Mouse (Mus musculus): Measurements from ENCODE around the gene Ggct. TPM values are rescaled to one million over a fixed set of nuclear protein-coding genes. Genes with fewer than 3 reads are reported as not detected.

Ggct gene
- polyA plus RNA-seq, 1 experiment from 2014 or later, result 10.8 TPM

GRCm38 (mm10) chr6:55003559-55003958 lies 10.8 kb upstream of the Ggct start:
- H3K27me3 ChIP-seq (ENCODE audit: control insufficient read depth, insufficient read depth, low read length), result no peaks in the 10 kb centered on the region
- no peak overlapping the region for H3K27ac ChIP-seq (ENCODE audit: low read depth, low read length)

DNA sequence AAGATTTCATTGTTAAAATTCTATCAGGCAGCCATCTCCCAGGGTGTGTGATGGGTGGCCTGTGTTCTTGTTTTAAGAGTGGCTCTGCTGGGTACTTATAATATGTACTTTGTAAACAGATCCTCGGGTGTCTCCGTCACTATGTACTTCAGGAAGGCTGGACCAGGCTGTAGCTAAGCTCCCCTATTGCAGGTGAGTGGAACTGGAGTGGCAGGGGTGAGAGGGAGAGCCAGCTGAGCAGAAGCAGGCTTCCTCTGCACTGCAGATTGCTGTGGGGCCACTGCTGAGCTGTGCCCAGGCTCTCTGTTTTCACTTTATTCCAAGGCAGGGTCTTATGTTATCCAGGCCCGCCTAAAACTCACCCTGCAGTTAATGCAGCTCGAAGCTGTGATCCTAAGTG lies 9.7 kb upstream of the Ggct start:
- Histone ChIP-seq H3K4me1 (ENCODE audit: control insufficient read depth, insufficient read depth, low read length) (no peaks in the 10 kb centered on the region), H3K36me3 (ENCODE audit: control insufficient read depth, insufficient read depth, low read length) (no peaks in the 10 kb centered on the region), H3K9ac (ENCODE audit: low read depth, low read length) (no peak overlapping the region), H3K27ac (ENCODE audit: low read depth, low read length) (no peak overlapping the region), H3K4me3 (ENCODE audit: low read length) (no peak overlapping the region), H3K27me3 (ENCODE audit: control insufficient read depth, insufficient read depth, low read length) (no peaks in the 10 kb centered on the region), H3K9me3 (ENCODE audit: control insufficient read depth, low read length) (no peaks in the 10 kb centered on the region), H3K4me2 (replicated peaks; ENCODE audit: low read depth, low read length) (no peak overlapping the region)
- 72% methylated on average over 4 of the region's 4 CpGs for WGBS
- ATAC-seq (ENCODE audit: low FRiP score, low TSS enrichment), result no peak

More at GRCm38 (mm10) chr6:55003559-55003958, 10.8 kb upstream of the Ggct start:
- Histone ChIP-seq H3K9me3 (ENCODE audit: control insufficient read depth, low read length) (no peaks in the 10 kb centered on the region), H3K4me3 (ENCODE audit: low read length) (no peak overlapping the region), H3K4me2 (replicated peaks; ENCODE audit: low read depth, low read length) (no peak overlapping the region), H3K4me1 (ENCODE audit: control insufficient read depth, insufficient read depth, low read length) (no peaks in the 10 kb centered on the region), H3K9ac (ENCODE audit: low read depth, low read length) (no peak overlapping the region), H3K36me3 (ENCODE audit: control insufficient read depth, insufficient read depth, low read length) (no peaks in the 10 kb centered on the region)
- 66% methylated on average over 4 of the region's 4 CpGs for WGBS
- ATAC-seq (ENCODE audit: low FRiP score, low TSS enrichment), result no peak

DNA sequence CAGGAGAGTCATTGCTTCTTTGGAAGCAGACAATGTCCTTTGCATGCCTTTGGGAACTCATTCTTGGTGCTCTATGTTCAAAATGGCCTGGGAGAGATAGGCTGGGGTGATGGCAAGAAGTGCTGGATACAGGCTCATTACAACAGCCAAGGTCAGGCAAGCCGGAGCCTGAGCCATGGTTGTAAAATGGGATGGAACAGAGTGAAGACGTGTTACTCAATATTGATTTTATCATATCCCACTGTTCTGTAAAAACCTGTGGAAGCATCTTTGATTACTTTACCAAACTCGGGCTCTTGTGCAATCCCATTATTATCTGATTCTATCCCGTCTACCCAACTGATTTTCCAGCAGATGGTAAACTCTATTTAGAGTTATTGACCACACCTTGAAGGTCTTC lies 8.6 kb upstream of the Ggct start:
- Histone ChIP-seq H3K4me2 (replicated peaks; ENCODE audit: low read depth, low read length) (no peak overlapping the region), H3K27ac (ENCODE audit: low read depth, low read length) (no peak overlapping the region), H3K9ac (ENCODE audit: low read depth, low read length) (no peak overlapping the region), H3K4me3 (ENCODE audit: low read length) (no peak overlapping the region), H3K36me3 (ENCODE audit: control insufficient read depth, insufficient read depth, low read length) (no peaks in the 10 kb centered on the region), H3K4me1 (ENCODE audit: control insufficient read depth, insufficient read depth, low read length) (no peaks in the 10 kb centered on the region), H3K9me3 (ENCODE audit: control insufficient read depth, low read length) (no peaks in the 10 kb centered on the region), H3K27me3 (ENCODE audit: control insufficient read depth, insufficient read depth, low read length) (no peaks in the 10 kb centered on the region)
- WGBS, result 83% methylated on average over 4 of the region's 4 CpGs
- no peak for ATAC-seq (ENCODE audit: low FRiP score, low TSS enrichment)

- H3K9me3 ChIP-seq (ENCODE audit: control insufficient read depth, low read length), result no peaks in the 10 kb centered on the region
- no peak overlapping the region for H3K4me3 ChIP-seq (ENCODE audit: low read length)
- no peak overlapping the region for H3K4me2 ChIP-seq (replicated peaks; ENCODE audit: low read depth, low read length)
- no peaks in the 10 kb centered on the region for H3K4me1 ChIP-seq (ENCODE audit: control insufficient read depth, insufficient read depth, low read length)
- H3K36me3 ChIP-seq (ENCODE audit: control insufficient read depth, insufficient read depth, low read length), result no peaks in the 10 kb centered on the region
- H3K9ac ChIP-seq (ENCODE audit: low read depth, low read length), result no peak overlapping the region
- 83% methylated on average over 6 of the region's 6 CpGs for WGBS
- ATAC-seq (ENCODE audit: low FRiP score, low TSS enrichment), result no peak
- no peak overlapping the region for H3K27ac ChIP-seq (ENCODE audit: low read depth, low read length)
- no peaks in the 10 kb centered on the region for H3K27me3 ChIP-seq (ENCODE audit: control insufficient read depth, insufficient read depth, low read length)
Measured at GRCm38 (mm10) chr6:54997726-54998125, 5.0 kb upstream of the Ggct start.

GRCm38 (mm10) chr6:54996361-54996760 lies 3.6 kb upstream of the Ggct start:
- Histone ChIP-seq H3K36me3 (ENCODE audit: control insufficient read depth, insufficient read depth, low read length) (no peaks in the 10 kb centered on the region), H3K4me1 (ENCODE audit: control insufficient read depth, insufficient read depth, low read length) (no peaks in the 10 kb centered on the region), H3K9ac (ENCODE audit: low read depth, low read length) (no peak overlapping the region), H3K27me3 (ENCODE audit: control insufficient read depth, insufficient read depth, low read length) (no peaks in the 10 kb centered on the region), H3K9me3 (ENCODE audit: control insufficient read depth, low read length) (no peaks in the 10 kb centered on the region), H3K4me2 (replicated peaks; ENCODE audit: low read depth, low read length) (no peak overlapping the region), H3K27ac (ENCODE audit: low read depth, low read length) (no peak overlapping the region), H3K4me3 (ENCODE audit: low read length) (no peak overlapping the region)
- ATAC-seq (ENCODE audit: low FRiP score, low TSS enrichment), result no peak
- 96% methylated on average over 3 of the region's 3 CpGs for WGBS

DNA sequence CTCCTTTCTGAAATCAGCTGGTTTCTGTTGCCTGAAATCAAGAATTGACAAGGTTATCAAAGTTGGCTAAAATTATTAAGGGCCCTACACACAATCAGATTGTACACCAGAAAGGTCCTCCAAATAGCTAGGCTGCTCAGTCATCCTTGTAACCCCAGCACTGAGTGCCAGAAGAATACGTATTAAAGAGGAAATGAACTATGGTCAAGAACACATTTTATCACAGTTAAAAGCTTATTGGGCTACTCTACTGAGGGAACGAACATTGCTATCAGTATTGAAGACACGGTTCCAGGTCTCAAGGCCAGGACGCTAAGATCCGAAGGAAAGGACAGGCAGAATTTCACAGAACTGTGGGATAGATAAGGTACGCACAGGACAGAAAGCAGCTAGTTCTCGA lies 609 bp downstream of the Ggct start:
- no peak for ATAC-seq (ENCODE audit: low FRiP score, low TSS enrichment)
- 5% methylated on average over 7 of the region's 7 CpGs for WGBS
- no peak overlapping the region for H3K27ac ChIP-seq (ENCODE audit: low read depth, low read length)
- peak overlapping the region; percentile 48 for H3K9ac ChIP-seq (ENCODE audit: low read depth, low read length)
- no peaks in the 10 kb centered on the region for H3K36me3 ChIP-seq (ENCODE audit: control insufficient read depth, insufficient read depth, low read length)
- no peaks in the 10 kb centered on the region for H3K27me3 ChIP-seq (ENCODE audit: control insufficient read depth, insufficient read depth, low read length)
- no peaks in the 10 kb centered on the region for H3K4me1 ChIP-seq (ENCODE audit: control insufficient read depth, insufficient read depth, low read length)
- peak overlapping the region; percentile 52 for H3K4me3 ChIP-seq (ENCODE audit: low read length)
- peak overlapping the region; percentile 94 for H3K4me2 ChIP-seq (replicated peaks; ENCODE audit: low read depth, low read length)
- H3K9me3 ChIP-seq (ENCODE audit: control insufficient read depth, low read length), result no peaks in the 10 kb centered on the region

DNA sequence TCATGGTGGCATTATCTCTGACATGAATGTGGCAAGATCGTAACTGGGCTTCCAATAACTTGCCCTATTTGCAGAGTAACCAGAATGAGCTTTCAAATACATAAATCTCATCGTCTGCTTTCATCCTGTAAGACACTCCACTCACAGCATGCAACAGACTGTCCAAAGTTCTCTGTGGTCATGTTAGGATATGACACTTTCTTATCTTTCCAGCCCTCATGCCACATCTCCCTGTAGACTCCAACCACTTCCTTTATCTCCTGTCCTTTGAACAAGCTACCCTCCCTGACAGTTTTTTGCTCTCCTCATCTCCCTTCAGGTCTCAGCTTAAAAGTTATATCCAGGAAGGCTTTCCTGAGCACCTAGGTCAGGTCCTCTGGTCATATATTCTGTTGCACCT lies 1.6 kb downstream of the Ggct start:
- H3K4me3 ChIP-seq (ENCODE audit: low read length), result no peak overlapping the region
- H3K4me2 ChIP-seq (replicated peaks; ENCODE audit: low read depth, low read length), result no peak overlapping the region
- 84% methylated on average over 2 of the region's 2 CpGs for WGBS
- H3K4me1 ChIP-seq (ENCODE audit: control insufficient read depth, insufficient read depth, low read length), result no peaks in the 10 kb centered on the region
- no peaks in the 10 kb centered on the region for H3K9me3 ChIP-seq (ENCODE audit: control insufficient read depth, low read length)
- no peak overlapping the region for H3K9ac ChIP-seq (ENCODE audit: low read depth, low read length)
- H3K27ac ChIP-seq (ENCODE audit: low read depth, low read length), result no peak overlapping the region
- no peak for ATAC-seq (ENCODE audit: low FRiP score, low TSS enrichment)
- no peaks in the 10 kb centered on the region for H3K36me3 ChIP-seq (ENCODE audit: control insufficient read depth, insufficient read depth, low read length)
- H3K27me3 ChIP-seq (ENCODE audit: control insufficient read depth, insufficient read depth, low read length), result no peaks in the 10 kb centered on the region

DNA sequence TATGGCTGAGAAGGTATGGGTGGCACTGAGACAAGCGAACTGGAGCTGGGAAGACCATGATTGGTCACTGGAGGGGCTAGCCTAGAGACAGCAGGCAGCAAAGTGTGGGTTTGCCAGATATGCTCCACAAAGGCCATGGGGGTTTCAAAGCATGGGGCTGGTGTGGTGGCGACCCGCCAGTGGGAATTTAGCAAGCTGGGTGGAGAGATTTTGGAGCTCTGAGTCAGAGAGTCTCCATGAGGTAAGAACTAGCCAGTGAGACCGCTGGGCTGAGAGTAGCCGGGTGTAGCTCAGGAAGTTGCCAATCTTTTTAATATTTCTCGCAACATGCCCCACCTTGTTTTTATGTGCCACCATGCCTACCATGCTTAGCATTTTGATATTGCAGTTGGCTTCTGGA lies 4.6 kb downstream of the Ggct start:
- H3K27ac ChIP-seq (ENCODE audit: low read depth, low read length), result no peak overlapping the region
- no peaks in the 10 kb centered on the region for H3K9me3 ChIP-seq (ENCODE audit: control insufficient read depth, low read length)
- no peak overlapping the region for H3K4me3 ChIP-seq (ENCODE audit: low read length)
- no peak overlapping the region for H3K9ac ChIP-seq (ENCODE audit: low read depth, low read length)
- 90% methylated on average over 6 of the region's 6 CpGs for WGBS
- ATAC-seq (ENCODE audit: low FRiP score, low TSS enrichment), result no peak
- H3K4me2 ChIP-seq (replicated peaks; ENCODE audit: low read depth, low read length), result no peak overlapping the region
- H3K4me1 ChIP-seq (ENCODE audit: control insufficient read depth, insufficient read depth, low read length), result no peaks in the 10 kb centered on the region
- no peaks in the 10 kb centered on the region for H3K27me3 ChIP-seq (ENCODE audit: control insufficient read depth, insufficient read depth, low read length)
- no peaks in the 10 kb centered on the region for H3K36me3 ChIP-seq (ENCODE audit: control insufficient read depth, insufficient read depth, low read length)

- H3K27ac ChIP-seq (ENCODE audit: low read depth, low read length), result no peak overlapping the region
- H3K4me2 ChIP-seq (replicated peaks; ENCODE audit: low read depth, low read length), result no peak overlapping the region
- no peak overlapping the region for H3K4me3 ChIP-seq (ENCODE audit: low read length)
- H3K27me3 ChIP-seq (ENCODE audit: control insufficient read depth, insufficient read depth, low read length), result no peaks in the 10 kb centered on the region
- no peaks in the 10 kb centered on the region for H3K4me1 ChIP-seq (ENCODE audit: control insufficient read depth, insufficient read depth, low read length)
- no peak for ATAC-seq (ENCODE audit: low FRiP score, low TSS enrichment)
- no peaks in the 10 kb centered on the region for H3K9me3 ChIP-seq (ENCODE audit: control insufficient read depth, low read length)
- no peak overlapping the region for H3K9ac ChIP-seq (ENCODE audit: low read depth, low read length)
- 94% methylated on average over 8 of the region's 8 CpGs for WGBS
- H3K36me3 ChIP-seq (ENCODE audit: control insufficient read depth, insufficient read depth, low read length), result no peaks in the 10 kb centered on the region
Measured at GRCm38 (mm10) chr6:54984096-54984495, 8.7 kb downstream of the Ggct start.
